Mouse (Mus musculus): Measurements from ENCODE around the gene Lpin3.

DNA sequence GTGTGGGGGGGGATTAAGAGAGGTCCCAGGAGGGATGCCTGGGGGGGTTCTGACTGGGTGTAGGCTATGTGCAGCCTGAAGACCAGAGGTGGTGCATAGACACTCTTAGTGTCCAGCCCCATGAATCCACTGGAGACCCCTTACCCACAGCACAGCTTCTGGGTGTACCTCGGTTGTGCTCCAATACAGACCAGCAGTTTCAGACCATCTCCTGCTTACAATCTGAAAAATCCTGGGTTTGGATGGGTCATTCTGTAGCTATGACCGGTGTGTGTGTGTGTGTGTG, 38.4 kb downstream of the Lpin3 start:
- no peak for TF ChIP-seq POLR2A (IDR thresholded peaks at IDR 0.05; ENCODE audit: low read depth, low read length)
- no peak for TF ChIP-seq CTCF (IDR thresholded peaks at IDR 0.05; ENCODE audit: extremely low read depth, insufficient read depth, insufficient read length, insufficient replicate concordance)

All from spleen, adult 2 months (tissue).